Mouse (Mus musculus) forelimb bud, embryonic 11.5 days (tissue): ENCODE results near the gene Ppara.
"Not testable (repeated sequence)": the region's sequence is repeated elsewhere in the genome, so short reads cannot be mapped to it uniquely, and the experiment has no call there.

Experiments
- DNase-seq: peaks from one replicate; pipeline ENCODE4 v3.0.0-alpha.2; 2012; ENCODE audit warnings: low read depth, low spot score

Gene Ppara

GRCm38 (mm10) chr15:85756611-85757010, 21.8 kb downstream of the Ppara start:
- DNase-seq, result no peak

GRCm38 (mm10) chr15:85757768-85758167, 23.0 kb downstream of the Ppara start:
- DNase-seq, result no peak

- no peak for DNase-seq
Measured at GRCm38 (mm10) chr15:85762761-85763160, 28.0 kb downstream of the Ppara start.

GRCm38 (mm10) chr15:85765022-85765421, 30.2 kb downstream of the Ppara start:
- no peak for DNase-seq

- DNase-seq, result no peak
Measured at GRCm38 (mm10) chr15:85766677-85767076, 31.9 kb downstream of the Ppara start.

- DNase-seq, result no peak
Measured at GRCm38 (mm10) chr15:85768991-85769390, 34.2 kb downstream of the Ppara start.

- no peak for DNase-seq
Measured at GRCm38 (mm10) chr15:85771306-85772121, 36.7 kb downstream of the Ppara start.

- DNase-seq, result no peak
Measured at GRCm38 (mm10) chr15:85772146-85772740, 37.5 kb downstream of the Ppara start.

GRCm38 (mm10) chr15:85774419-85774818, 39.6 kb downstream of the Ppara start:
- no peak for DNase-seq

- no peak for DNase-seq
Measured at GRCm38 (mm10) chr15:85775001-85775400, 40.2 kb downstream of the Ppara start.

GRCm38 (mm10) chr15:85776241-85776640, 41.5 kb downstream of the Ppara start:
- DNase-seq, result no peak

GRCm38 (mm10) chr15:85776771-85777170, 42.0 kb downstream of the Ppara start:
- DNase-seq, result no peak

- DNase-seq, result not testable (repeated sequence)
Measured at GRCm38 (mm10) chr15:85778891-85779290, 44.1 kb downstream of the Ppara start.

GRCm38 (mm10) chr15:85783146-85783545, 48.4 kb downstream of the Ppara start:
- DNase-seq, result no peak

GRCm38 (mm10) chr15:85784341-85784740, 49.6 kb downstream of the Ppara start:
- no peak for DNase-seq

- DNase-seq, result no peak
Measured at GRCm38 (mm10) chr15:85786711-85787110, 51.9 kb downstream of the Ppara start.

- no peak for DNase-seq
Measured at GRCm38 (mm10) chr15:85787482-85787881, 52.7 kb downstream of the Ppara start.

- no peak for DNase-seq
Measured at GRCm38 (mm10) chr15:85788051-85788450, 53.3 kb downstream of the Ppara start.

- no peak for DNase-seq
Measured at GRCm38 (mm10) chr15:85788633-85789032, 53.9 kb downstream of the Ppara start.

- DNase-seq, result no peak
Measured at GRCm38 (mm10) chr15:85791449-85791848, 56.7 kb downstream of the Ppara start.

GRCm38 (mm10) chr15:85792819-85793218, 58.0 kb downstream of the Ppara start:
- no peak for DNase-seq

- DNase-seq, result no peak
Measured at GRCm38 (mm10) chr15:85795516-85795915, 60.7 kb downstream of the Ppara start.

- DNase-seq, result no peak
Measured at GRCm38 (mm10) chr15:85798676-85799075, 63.9 kb downstream of the Ppara start.
